Mouse (Mus musculus) gastrocnemius, postnatal 25 days (tissue): Measurements from ENCODE around the gene Atp2c2. TPM values are rescaled to one million over a fixed set of nuclear protein-coding genes. Genes with fewer than 3 reads are reported as not detected.

Experiments
- DNase-seq: peaks from one replicate; pipeline ENCODE4 v3.0.0; 2022
- total RNA-seq, 2 experiments: library from RNA; stranded (reverse); gene quantifications; 1 replicate in 1 of 2; 2 replicates in 1 of 2; pipeline ENCODE4 v1.2.3; 2021

Atp2c2 gene
- total RNA-seq, 2 experiments from 2014 or later, result 0.13 TPM; not detected in 1

DNA sequence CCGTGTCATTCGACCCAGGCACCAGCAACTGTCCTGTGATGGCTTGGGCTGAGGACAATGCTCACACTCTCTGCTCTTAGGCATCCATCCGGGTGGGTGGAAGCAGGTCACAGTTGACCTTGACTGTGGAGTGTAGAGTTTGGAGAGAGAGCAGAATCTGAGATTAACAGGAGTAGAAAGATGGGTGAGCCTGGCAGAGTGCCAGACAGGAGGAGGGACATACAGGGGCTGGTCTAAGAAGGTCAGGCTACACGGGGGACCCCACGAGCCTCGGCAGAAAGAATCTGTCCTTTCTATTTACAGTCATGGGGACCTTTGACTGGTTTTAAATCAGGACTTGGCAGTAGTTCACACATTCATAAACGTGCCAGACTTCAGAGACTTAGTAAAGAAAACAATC lies 3.2 kb downstream of the Atp2c2 start:
- no peak for DNase-seq

DNA sequence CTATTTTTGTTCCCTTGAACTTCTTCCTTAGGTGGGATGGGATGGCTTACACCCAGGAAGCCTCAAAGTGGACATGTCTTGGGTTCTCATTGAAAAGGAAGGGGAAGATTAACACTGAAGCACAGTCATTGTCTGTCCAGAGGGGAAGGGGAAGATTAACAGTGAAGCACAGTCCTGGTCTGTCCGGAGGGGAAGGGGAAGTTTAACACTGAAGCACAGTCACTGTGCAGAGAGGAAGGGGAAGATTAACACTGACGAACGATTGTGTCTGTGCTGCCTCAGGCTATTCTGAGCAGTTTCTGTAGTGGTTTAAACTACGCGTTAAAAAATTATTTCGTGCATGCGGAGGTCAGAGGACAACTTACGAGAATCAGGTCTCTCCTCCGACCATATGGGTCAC lies 7.3 kb downstream of the Atp2c2 start:
- no peak for DNase-seq

- DNase-seq, result no peak
These were observed 8.7 kb downstream of the Atp2c2 start for GRCm38 (mm10) chr8:119708471-119708870.

GRCm38 (mm10) chr8:119708878-119709702 lies 9.3 kb downstream of the Atp2c2 start:
- peak; percentile 52 for DNase-seq

DNA sequence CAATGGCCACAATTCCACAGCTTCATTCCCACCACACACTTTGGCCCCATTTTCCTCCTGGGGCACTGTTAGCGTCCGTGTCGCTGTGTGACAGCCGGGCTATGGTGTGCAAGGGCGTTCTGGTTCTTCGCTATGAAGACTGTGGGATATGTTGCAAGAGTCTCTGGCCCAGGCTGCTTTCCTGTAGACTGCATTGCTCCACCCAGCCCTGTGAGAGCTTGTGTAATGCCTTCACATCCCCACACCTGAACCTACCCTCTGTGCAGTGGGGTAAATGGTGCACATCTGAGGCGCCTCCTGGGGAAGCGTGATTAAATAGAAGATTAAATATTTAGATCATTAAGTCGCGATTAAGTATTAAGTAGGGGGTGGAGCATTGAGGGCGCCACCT lies 9.9 kb downstream of the Atp2c2 start:
- no peak for DNase-seq

DNA sequence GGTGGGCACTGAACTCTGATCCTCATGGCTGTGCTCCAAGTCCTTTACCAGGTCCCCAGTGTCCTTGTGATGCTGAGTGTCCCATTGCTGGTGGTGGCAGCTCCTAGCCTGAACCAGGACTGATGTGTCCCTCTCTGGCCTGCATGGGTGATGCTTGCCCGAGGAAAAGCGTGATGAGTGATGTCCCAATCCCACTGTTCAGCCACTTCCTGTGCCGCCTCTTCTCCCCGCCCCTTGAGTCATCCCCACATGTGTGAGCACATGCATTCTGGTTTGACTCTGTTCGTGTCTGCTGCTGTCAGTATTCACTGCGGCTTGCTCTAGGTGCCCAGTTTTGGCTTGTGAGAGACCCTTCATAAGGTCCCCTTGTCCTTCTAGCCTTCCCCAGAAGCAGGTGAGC lies 12.4 kb downstream of the Atp2c2 start:
- DNase-seq, result no peak

GRCm38 (mm10) chr8:119713421-119713820 lies 13.6 kb downstream of the Atp2c2 start:
- no peak for DNase-seq

DNA sequence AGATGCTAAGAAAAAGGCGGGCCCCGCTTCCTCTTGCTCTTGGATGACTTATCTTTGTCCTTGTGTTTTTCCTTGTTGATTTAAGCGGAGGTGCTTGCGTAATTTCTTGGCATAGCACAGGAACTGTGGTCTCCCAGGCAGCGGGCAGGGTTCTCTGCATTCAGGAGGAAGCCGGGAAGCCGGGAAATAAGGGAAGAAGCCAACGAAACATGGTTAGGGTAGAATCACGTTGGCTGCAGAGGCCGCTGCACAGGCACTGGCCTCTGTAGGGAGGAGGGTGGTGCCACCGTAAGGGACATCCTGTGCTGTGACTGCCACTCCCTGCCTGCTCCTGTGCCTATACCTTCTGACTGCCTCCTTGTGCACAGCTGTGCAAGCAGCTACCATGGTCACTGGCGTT lies 15.4 kb downstream of the Atp2c2 start:
- no peak for DNase-seq

- DNase-seq, result no peak
These were observed 17.0 kb downstream of the Atp2c2 start for GRCm38 (mm10) chr8:119716730-119717299.

DNA sequence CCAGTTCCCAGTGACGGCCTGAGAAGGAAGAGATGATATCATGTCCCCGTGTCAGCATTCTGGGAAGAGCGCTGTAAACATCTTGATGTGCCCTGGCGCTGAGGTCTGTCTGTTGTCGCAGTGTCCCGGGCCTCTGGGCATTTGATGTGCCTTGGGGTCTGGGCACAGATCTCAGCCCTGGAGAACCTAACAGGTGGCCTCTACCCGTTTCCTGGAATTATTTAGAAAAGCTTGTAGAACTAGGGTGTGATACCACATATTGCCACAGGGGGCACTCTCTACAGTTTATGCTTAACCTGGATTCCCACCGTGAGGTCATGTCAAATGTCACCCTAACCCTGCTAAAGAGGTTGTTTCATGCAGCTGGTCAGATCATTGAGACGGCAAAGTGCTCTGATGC lies 18.0 kb downstream of the Atp2c2 start:
- no peak for DNase-seq

DNA sequence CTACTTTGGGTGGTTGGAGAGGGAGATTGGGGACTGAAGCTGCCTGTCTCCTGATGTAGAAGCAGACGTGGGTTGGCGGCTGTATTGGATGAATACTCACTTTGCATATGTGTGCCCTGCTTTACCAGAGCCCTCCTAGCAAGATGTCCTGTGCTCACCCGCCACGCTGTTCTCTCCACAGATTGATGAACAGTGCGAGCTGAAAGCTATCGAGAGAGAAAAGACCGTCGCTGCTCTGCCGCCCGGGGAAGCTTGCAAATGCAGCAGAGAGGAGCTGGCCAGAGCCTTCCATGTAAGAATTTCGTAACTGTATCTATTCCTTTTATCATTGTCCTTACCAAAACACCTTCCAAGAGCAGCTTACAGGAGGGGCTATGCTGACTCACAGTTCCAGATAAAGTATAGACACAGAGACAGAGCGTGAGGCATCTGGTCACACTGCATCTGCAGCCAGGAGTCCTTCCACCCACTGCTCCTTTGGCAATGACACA lies 19.2 kb downstream of the Atp2c2 start:
- DNase-seq, result no peak

GRCm38 (mm10) chr8:119722348-119722747 lies 22.5 kb downstream of the Atp2c2 start:
- no peak for DNase-seq

DNA sequence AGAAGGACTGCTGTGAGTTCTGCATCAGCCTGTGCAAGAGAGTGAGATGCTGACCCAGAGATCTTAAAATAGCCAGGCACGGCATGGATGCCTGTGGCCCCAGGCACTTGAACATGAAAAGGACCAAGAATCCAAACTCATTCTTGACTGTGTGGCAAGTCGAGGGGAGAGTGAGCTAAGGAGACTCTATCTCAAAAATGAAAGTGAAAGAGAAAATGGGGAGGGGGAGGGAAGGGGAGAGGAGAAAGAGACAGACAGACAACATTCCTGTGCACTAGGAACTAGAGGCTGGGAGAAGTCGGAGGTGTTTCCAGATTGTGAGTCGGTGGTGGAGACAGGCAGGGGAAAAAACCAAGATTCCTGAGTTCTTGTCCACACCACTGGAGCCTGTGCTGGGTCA lies 23.9 kb downstream of the Atp2c2 start:
- DNase-seq, result no peak

DNA sequence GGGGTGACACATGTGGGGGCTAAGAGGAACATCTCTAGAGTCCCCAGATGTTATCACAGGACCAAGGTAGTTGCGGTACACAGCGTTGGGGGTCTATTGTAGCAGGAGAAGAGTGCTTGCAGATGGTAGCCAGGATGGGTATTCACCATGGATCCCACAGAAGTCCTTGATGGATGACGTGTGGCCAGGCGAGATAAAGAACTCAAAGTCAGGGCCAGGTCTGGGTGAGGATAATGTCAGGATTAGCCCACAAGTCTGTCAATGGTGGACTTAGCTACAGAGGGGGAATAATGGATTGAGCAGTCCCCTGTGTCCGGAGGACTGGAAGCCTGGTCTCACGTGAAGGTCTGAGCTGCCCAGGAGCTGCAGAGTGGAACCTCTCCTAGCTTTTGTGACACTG lies 24.8 kb downstream of the Atp2c2 start:
- DNase-seq, result no peak

- DNase-seq, result no peak
These were observed 27.3 kb downstream of the Atp2c2 start for GRCm38 (mm10) chr8:119727093-119727492.

- no peak for DNase-seq
These were observed 28.6 kb downstream of the Atp2c2 start for GRCm38 (mm10) chr8:119728351-119728895.

- DNase-seq, result no peak
These were observed 32.3 kb downstream of the Atp2c2 start for GRCm38 (mm10) chr8:119732072-119732471.

- DNase-seq, result no peak
These were observed 36.6 kb downstream of the Atp2c2 start for GRCm38 (mm10) chr8:119736348-119736917.

GRCm38 (mm10) chr8:119737093-119737900 lies 37.5 kb downstream of the Atp2c2 start:
- DNase-seq, result no peak

DNA sequence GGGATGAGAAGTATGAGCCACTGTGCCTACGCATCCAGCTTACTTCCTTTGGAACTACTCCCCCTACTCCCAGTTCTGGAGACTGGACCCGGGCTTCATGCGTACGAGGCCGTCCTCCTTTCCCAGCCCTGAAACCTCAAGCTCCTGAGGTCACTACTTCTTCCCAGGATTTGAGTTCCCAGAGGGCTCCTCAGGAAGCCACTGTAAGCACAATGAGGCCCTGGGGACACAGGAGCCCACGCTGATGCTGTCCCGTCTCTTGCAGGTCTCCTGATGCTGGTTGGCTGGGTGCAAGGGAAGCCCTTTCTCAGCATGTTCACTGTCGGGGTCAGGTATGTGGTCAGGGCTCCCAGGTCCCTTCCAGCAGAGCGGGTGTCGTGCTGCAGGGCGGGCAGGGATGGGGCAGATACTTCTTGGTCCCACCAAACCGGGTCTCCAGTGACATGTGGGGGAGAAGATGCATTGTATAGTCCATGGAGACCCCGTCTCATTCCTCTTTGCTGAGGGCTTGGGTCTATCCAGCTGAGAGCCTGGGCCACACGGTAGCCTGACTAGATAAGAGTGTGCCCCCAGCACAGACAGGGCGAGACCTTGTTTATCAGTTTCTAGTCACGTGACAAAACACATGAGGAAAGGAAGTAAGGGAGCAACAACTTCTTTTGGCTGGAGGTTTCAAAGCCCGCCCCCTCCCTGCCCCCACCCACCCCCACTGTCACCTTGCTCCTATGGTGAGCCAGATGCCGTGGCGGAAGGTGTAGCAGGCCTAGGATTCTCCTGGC lies 38.5 kb downstream of the Atp2c2 start:
- DNase-seq, result no peak

DNA sequence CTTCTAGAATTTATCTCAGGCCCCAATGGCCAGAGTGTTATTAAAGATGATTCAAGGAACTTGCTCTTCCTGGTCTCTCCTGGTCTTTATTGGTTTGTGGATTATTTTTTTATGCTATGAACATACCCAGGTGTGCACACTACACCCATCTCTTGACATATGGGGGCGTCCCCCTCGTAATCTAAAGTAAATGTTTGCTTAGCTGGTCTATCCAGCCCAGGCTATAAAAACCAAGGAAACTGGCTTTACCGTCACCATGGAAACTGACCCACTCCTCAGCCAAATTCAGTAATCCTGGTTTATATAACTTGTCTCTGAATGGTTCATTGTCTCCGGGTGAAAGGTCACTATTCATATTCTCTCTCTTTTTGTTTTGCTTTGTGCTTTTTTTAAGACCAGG lies 40.8 kb downstream of the Atp2c2 start:
- no peak for DNase-seq
